Mouse (Mus musculus): ENCODE measurements around the gene Zbtb2.
A peak's percentile ranks its signal among the peaks of the same experiment; 100 is the strongest.

Gene Zbtb2

GRCm38 (mm10) chr10:4372011-4372410 is 15.9 kb downstream of the Zbtb2 start:
- peak; percentile 57 for DNase-seq (ENCODE audit: low read depth, low spot score)
- no peaks in the 10 kb centered on the region for H3K27me3 ChIP-seq (ENCODE audit: control insufficient read depth, insufficient read depth, low read length, poor library complexity, severe bottlenecking)
- H3K36me3 ChIP-seq (ENCODE audit: control insufficient read depth, insufficient read depth, low read length, poor library complexity, severe bottlenecking), result peaks cover 10% of the 10 kb centered on the region

GRCm38 (mm10) chr10:4370105-4370504 is 17.8 kb downstream of the Zbtb2 start:
- no peak for DNase-seq (ENCODE audit: low read depth, low spot score)
- no peaks in the 10 kb centered on the region for H3K27me3 ChIP-seq (ENCODE audit: control insufficient read depth, insufficient read depth, low read length, poor library complexity, severe bottlenecking)
- H3K36me3 ChIP-seq (ENCODE audit: control insufficient read depth, insufficient read depth, low read length, poor library complexity, severe bottlenecking), result peaks cover 10% of the 10 kb centered on the region

GRCm38 (mm10) chr10:4364618-4365017 is 23.3 kb downstream of the Zbtb2 start:
- no peak for DNase-seq (ENCODE audit: low read depth, low spot score)
- H3K27me3 ChIP-seq (ENCODE audit: control insufficient read depth, insufficient read depth, low read length, poor library complexity, severe bottlenecking), result no peaks in the 10 kb centered on the region
- H3K36me3 ChIP-seq (ENCODE audit: control insufficient read depth, insufficient read depth, low read length, poor library complexity, severe bottlenecking), result 0 out of 2 replicates have a peak, but pooled peaks cover 2% of the 10 kb centered on the region

- no peaks in the 10 kb centered on the region for H3K27me3 ChIP-seq (ENCODE audit: control insufficient read depth, insufficient read depth, low read length, poor library complexity, severe bottlenecking)
- no peak for DNase-seq (ENCODE audit: low read depth, low spot score)
- H3K36me3 ChIP-seq (ENCODE audit: control insufficient read depth, insufficient read depth, low read length, poor library complexity, severe bottlenecking), result no peaks in the 10 kb centered on the region
Measured at GRCm38 (mm10) chr10:4357435-4357834, 30.5 kb downstream of the Zbtb2 start.

GRCm38 (mm10) chr10:4356640-4357039 is 31.3 kb downstream of the Zbtb2 start:
- H3K36me3 ChIP-seq (ENCODE audit: control insufficient read depth, insufficient read depth, low read length, poor library complexity, severe bottlenecking), result no peaks in the 10 kb centered on the region
- DNase-seq (ENCODE audit: low read depth, low spot score), result no peak
- H3K27me3 ChIP-seq (ENCODE audit: control insufficient read depth, insufficient read depth, low read length, poor library complexity, severe bottlenecking), result no peaks in the 10 kb centered on the region

- Histone ChIP-seq H3K36me3 (ENCODE audit: control insufficient read depth, insufficient read depth, low read length, poor library complexity, severe bottlenecking) (no peaks in the 10 kb centered on the region), H3K27me3 (ENCODE audit: control insufficient read depth, insufficient read depth, low read length, poor library complexity, severe bottlenecking) (no peaks in the 10 kb centered on the region)
- peak; percentile 24 for DNase-seq (ENCODE audit: low read depth, low spot score)
Measured at GRCm38 (mm10) chr10:4355882-4356451, 31.9 kb downstream of the Zbtb2 start.

- Histone ChIP-seq H3K27me3 (ENCODE audit: control insufficient read depth, insufficient read depth, low read length, poor library complexity, severe bottlenecking) (no peaks in the 10 kb centered on the region), H3K36me3 (ENCODE audit: control insufficient read depth, insufficient read depth, low read length, poor library complexity, severe bottlenecking) (no peaks in the 10 kb centered on the region)
- no peak for DNase-seq (ENCODE audit: low read depth, low spot score)
Measured at GRCm38 (mm10) chr10:4354371-4355260, 33.3 kb downstream of the Zbtb2 start.

- no peak for DNase-seq (ENCODE audit: low read depth, low spot score)
- H3K27me3 ChIP-seq (ENCODE audit: control insufficient read depth, insufficient read depth, low read length, poor library complexity, severe bottlenecking), result no peaks in the 10 kb centered on the region
Measured at GRCm38 (mm10) chr10:4347591-4347990, 40.3 kb downstream of the Zbtb2 start.

GRCm38 (mm10) chr10:4347136-4347492 is 40.8 kb downstream of the Zbtb2 start:
- no peak for DNase-seq (ENCODE audit: low read depth, low spot score)
- no peaks in the 10 kb centered on the region for H3K36me3 ChIP-seq (ENCODE audit: control insufficient read depth, insufficient read depth, low read length, poor library complexity, severe bottlenecking)
- no peaks in the 10 kb centered on the region for H3K27me3 ChIP-seq (ENCODE audit: control insufficient read depth, insufficient read depth, low read length, poor library complexity, severe bottlenecking)

More at GRCm38 (mm10) chr10:4347591-4347990, 40.3 kb downstream of the Zbtb2 start:
- H3K36me3 ChIP-seq (ENCODE audit: control insufficient read depth, insufficient read depth, low read length, poor library complexity, severe bottlenecking), result no peaks in the 10 kb centered on the region

GRCm38 (mm10) chr10:4346489-4347135 is 41.3 kb downstream of the Zbtb2 start:
- DNase-seq (ENCODE audit: low read depth, low spot score), result peak; percentile 90
- Histone ChIP-seq H3K36me3 (ENCODE audit: control insufficient read depth, insufficient read depth, low read length, poor library complexity, severe bottlenecking) (no peaks in the 10 kb centered on the region), H3K27me3 (ENCODE audit: control insufficient read depth, insufficient read depth, low read length, poor library complexity, severe bottlenecking) (no peaks in the 10 kb centered on the region)

GRCm38 (mm10) chr10:4341430-4341829 is 46.5 kb downstream of the Zbtb2 start:
- no peaks in the 10 kb centered on the region for H3K36me3 ChIP-seq (ENCODE audit: control insufficient read depth, insufficient read depth, low read length, poor library complexity, severe bottlenecking)
- DNase-seq (ENCODE audit: low read depth, low spot score), result peak; percentile 79
- no peaks in the 10 kb centered on the region for H3K27me3 ChIP-seq (ENCODE audit: control insufficient read depth, insufficient read depth, low read length, poor library complexity, severe bottlenecking)

GRCm38 (mm10) chr10:4338863-4339461 is 48.9 kb downstream of the Zbtb2 start:
- no peak for DNase-seq (ENCODE audit: low read depth, low spot score)
- Histone ChIP-seq H3K27me3 (ENCODE audit: control insufficient read depth, insufficient read depth, low read length, poor library complexity, severe bottlenecking) (no peaks in the 10 kb centered on the region), H3K36me3 (ENCODE audit: control insufficient read depth, insufficient read depth, low read length, poor library complexity, severe bottlenecking) (no peaks in the 10 kb centered on the region)

- H3K27me3 ChIP-seq (ENCODE audit: control insufficient read depth, insufficient read depth, low read length, poor library complexity, severe bottlenecking), result no peaks in the 10 kb centered on the region; the same call in 1 of the 2 replicates
- H3K36me3 ChIP-seq (ENCODE audit: control insufficient read depth, insufficient read depth, low read length, poor library complexity, severe bottlenecking), result no peaks in the 10 kb centered on the region
- DNase-seq (ENCODE audit: low read depth, low spot score), result peak; percentile 89
Measured at GRCm38 (mm10) chr10:4334039-4334683, 53.7 kb downstream of the Zbtb2 start.

GRCm38 (mm10) chr10:4333319-4333718 is 54.6 kb downstream of the Zbtb2 start:
- no peaks in the 10 kb centered on the region; the same call in 1 of the 2 replicates for H3K27me3 ChIP-seq (ENCODE audit: control insufficient read depth, insufficient read depth, low read length, poor library complexity, severe bottlenecking)
- no peaks in the 10 kb centered on the region for H3K36me3 ChIP-seq (ENCODE audit: control insufficient read depth, insufficient read depth, low read length, poor library complexity, severe bottlenecking)
- DNase-seq (ENCODE audit: low read depth, low spot score), result peak; percentile 70
